Mouse (Mus musculus): Measurements from ENCODE around the gene Dll3. TPM values are rescaled to one million over a fixed set of nuclear protein-coding genes. Genes with fewer than 3 reads are reported as not detected.
A peak's percentile ranks its signal among the peaks of the same experiment; 100 is the strongest.
"Not testable (repeated sequence)": the region's sequence is repeated elsewhere in the genome, so short reads cannot be mapped to it uniquely, and the experiment has no call there.

Gene Dll3
- polyA plus RNA-seq, 1 experiment from 2014 or later, result 0.31 TPM

DNA sequence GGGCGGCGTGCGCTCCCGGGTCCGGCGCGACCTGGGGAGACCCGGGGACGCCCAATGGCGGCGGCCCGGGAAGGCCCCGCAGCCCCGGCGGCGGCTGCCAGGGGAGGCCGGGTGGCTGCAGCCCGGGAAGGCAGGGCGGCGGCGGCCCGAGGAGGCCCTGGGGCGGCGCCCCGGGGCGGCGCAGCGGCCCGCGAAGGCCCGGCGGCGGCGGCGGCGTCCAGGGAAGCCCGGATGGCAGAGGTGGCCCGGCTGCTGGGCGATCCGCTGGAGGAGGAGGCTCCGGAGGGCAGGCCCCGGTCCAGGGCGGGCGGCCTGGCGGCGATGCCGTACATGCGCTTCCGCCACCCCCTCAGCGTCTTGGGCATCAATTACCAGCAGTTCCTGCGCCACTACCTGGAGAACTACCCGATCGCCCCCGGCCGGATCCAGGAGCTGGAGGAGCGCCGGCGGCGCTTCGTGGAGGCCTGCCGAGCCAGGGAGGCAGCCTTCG, 34.0 kb downstream of the Dll3 start:
- peaks cover 9% of the 10 kb centered on the region; the same call in 1 of the 2 replicates for H3K36me3 ChIP-seq
- ATAC-seq, result peak; percentile 49
- no peaks in the 10 kb centered on the region for H3K9me3 ChIP-seq (replicated peaks)
- peak overlapping the region; percentile 72 for H3K9ac ChIP-seq
- peak overlapping the region; percentile 83 for H3K4me2 ChIP-seq
- H3K27ac ChIP-seq, result peak overlapping the region; percentile 62
- peaks cover 9% of the 10 kb centered on the region for H3K4me1 ChIP-seq
- WGBS (ENCODE audit: insufficient replicate concordance), result 1% methylated on average over 51 of the region's 62 CpGs
- peaks cover 41% of the 10 kb centered on the region for H3K27me3 ChIP-seq (replicated peaks)
- peak overlapping the region; percentile 69 for H3K4me3 ChIP-seq

DNA sequence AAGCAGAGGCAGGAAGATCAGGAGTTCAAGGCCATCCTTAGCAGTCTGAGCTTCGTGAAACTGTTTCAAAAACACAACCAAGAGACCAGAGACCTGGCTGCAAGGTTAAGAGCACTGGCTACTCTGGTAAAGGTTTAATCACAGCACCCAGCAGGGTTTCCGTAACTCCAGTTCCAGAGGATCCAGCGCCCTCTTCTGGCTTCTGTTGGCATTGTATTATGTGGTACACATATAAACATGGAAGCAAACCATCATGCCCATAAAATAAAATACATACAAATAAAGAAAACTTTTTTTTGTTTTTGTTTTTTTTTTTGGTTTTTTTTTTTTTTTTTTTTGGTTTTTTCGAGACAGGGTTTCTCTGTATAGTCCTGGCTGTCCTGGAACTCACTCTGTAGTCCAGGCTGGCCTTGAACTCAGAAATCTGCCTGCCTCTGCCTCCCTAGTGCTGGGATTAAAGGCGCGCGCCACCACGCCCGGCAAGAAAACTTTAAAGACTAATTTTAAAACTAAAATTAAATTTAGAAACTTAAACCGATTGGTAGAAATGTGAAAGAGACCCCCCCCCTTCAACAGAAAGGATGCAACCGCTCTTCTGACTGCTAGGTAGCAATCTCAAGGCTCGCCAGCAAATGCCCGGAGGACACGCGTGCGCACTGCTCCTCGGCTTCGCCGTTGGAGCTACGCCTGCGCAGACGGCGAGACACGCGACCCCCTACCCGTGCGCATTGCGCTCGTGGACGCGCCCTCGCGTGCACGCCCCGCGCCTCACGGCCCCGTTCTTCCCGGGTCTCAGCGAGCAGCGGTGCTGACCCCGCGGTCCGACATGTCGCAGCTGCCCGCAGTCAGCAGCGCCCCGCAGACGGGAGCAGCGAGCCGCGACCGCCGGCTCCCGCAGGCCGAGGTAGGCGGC, 34.7 kb downstream of the Dll3 start, which contains the start of gene Eid2:
Eid2 (plus strand) TSS at position 753 of the 913 bp plus-strand sequence.
- peaks cover 9% of the 10 kb centered on the region for H3K4me1 ChIP-seq
- peak within 1 kb of the TSS; percentile 72 for H3K9ac ChIP-seq
- peaks cover 9% of the 10 kb centered on the region; the same call in 1 of the 2 replicates for H3K36me3 ChIP-seq
- no peaks in the 10 kb centered on the region for H3K9me3 ChIP-seq (replicated peaks)
- H3K27me3 ChIP-seq (replicated peaks), result peaks cover 41% of the 10 kb centered on the region
- peak within 1 kb of the TSS; percentile 62 for H3K27ac ChIP-seq
- WGBS (ENCODE audit: insufficient replicate concordance), result 6% methylated on average over 57 of the region's 57 CpGs
- peak within 1 kb of the TSS; percentile 83 for H3K4me2 ChIP-seq
- H3K4me3 ChIP-seq, result peak within 1 kb of the TSS; percentile 69
- peak; percentile 57 for ATAC-seq

DNA sequence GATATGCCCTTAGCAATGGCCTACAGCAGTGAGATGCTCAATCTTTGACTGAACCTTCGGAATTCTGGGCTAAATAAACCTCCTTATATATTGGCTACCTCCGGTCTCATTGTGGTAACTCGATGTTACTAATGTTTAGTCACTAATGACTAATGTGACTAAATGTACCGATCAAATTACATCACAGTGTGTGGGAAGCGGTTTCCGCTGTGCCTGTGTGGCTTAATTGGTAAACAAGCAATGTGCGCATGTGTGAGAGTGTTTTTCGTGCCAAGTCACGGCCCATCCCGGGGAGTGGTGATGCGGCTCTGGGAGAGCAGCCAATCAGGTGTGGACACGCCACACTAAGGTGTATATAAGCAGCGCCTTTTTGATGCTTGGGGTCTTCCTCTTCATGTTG, 36.6 kb downstream of the Dll3 start:
- ATAC-seq, result no peak
- Histone ChIP-seq H3K27ac (no peak overlapping the region), H3K36me3 (peaks cover 3% of the 10 kb centered on the region; the same call in 1 of the 2 replicates), H3K27me3 (replicated peaks) (peaks cover 41% of the 10 kb centered on the region), H3K9me3 (replicated peaks) (no peaks in the 10 kb centered on the region), H3K4me2 (no peak overlapping the region), H3K9ac (no peak overlapping the region), H3K4me1 (peaks cover 9% of the 10 kb centered on the region), H3K4me3 (no peak overlapping the region)
- 78% methylated on average over 13 of the region's 13 CpGs for WGBS (ENCODE audit: insufficient replicate concordance)

DNA sequence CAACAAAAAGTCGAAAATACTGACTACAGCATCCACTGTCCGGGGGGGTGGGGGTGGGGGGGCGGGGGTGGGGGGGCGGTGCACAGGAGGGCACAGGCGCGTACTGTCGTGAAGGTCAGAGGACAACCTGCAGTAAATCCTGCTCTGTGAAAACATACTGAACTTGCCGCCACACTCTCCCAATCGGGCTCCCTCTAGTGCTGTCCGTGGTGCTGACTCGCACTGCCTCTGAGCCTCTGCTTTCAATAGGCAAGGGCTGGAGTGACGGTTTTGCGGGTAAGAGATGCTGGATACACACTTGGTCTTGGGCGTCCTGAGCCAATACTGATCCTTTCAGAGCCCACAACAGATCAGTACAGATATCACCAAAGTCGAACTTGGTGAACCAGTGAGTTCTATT, 38.3 kb downstream of the Dll3 start:
- 9% methylated on average over 15 of the region's 15 CpGs for WGBS (ENCODE audit: insufficient replicate concordance)
- Histone ChIP-seq H3K27me3 (replicated peaks) (peaks cover 40% of the 10 kb centered on the region), H3K36me3 (no peaks in the 10 kb centered on the region), H3K4me2 (no peak overlapping the region), H3K9me3 (replicated peaks) (no peaks in the 10 kb centered on the region), H3K27ac (no peak overlapping the region), H3K4me3 (no peak overlapping the region), H3K9ac (no peak overlapping the region), H3K4me1 (peaks cover 7% of the 10 kb centered on the region)
- ATAC-seq, result no peak

DNA sequence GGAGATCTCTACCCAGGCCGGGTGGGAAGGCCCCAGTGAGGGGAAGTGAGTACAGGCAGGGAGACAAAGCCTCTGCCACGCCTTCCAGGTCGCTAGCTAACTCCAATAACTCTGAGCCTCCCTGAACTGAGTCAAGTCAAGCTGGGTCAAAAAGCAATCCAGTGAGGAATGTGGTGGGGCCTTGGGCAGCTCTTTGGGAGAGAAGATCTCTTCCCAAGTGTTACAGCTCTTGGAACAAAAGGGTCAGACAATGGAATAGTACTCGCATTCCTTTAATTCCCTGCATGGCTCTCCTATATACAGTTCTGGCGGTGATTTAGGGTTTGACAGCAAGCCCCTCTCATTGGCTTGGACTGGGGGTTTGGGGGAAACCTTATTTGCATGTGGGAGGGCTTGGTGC, 39.2 kb downstream of the Dll3 start:
- no peaks in the 10 kb centered on the region for H3K36me3 ChIP-seq
- no peak overlapping the region for H3K27ac ChIP-seq
- no peak overlapping the region for H3K4me3 ChIP-seq
- H3K27me3 ChIP-seq (replicated peaks), result peaks cover 31% of the 10 kb centered on the region
- H3K9ac ChIP-seq, result no peak overlapping the region
- no peak for ATAC-seq
- no peak overlapping the region for H3K4me2 ChIP-seq
- no peaks in the 10 kb centered on the region for H3K9me3 ChIP-seq (replicated peaks)
- 42% methylated on average over 5 of the region's 5 CpGs for WGBS (ENCODE audit: insufficient replicate concordance)
- H3K4me1 ChIP-seq, result no peaks in the 10 kb centered on the region

DNA sequence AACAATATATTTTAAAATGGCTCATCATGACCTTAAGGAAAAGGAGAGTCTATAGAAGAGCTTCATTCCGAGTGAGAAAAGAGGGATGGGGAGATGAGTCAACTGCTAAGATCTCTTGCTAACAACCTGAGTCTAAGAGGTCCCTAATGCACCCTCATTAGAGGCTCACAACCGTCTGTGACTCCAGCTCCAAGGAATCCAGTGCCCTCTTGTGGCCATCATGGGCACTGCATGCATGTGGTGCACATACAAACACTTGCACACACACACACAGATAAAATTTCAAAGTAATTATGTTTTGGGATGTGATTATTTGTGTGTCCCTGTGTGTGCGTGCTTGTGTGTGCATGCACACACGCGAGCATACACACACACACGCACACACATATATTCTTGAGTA, 46.6 kb downstream of the Dll3 start:
- peaks cover 5% of the 10 kb centered on the region; the same call in 1 of the 2 replicates for H3K9me3 ChIP-seq (replicated peaks)
- H3K27me3 ChIP-seq (replicated peaks), result no peaks in the 10 kb centered on the region
- no peak overlapping the region for H3K4me2 ChIP-seq
- H3K27ac ChIP-seq, result no peak overlapping the region
- ATAC-seq, result no peak
- H3K4me3 ChIP-seq, result no peak overlapping the region
- no peak overlapping the region for H3K9ac ChIP-seq
- no peaks in the 10 kb centered on the region for H3K36me3 ChIP-seq
- 66% methylated on average over 6 of the region's 6 CpGs for WGBS (ENCODE audit: insufficient replicate concordance)
- no peaks in the 10 kb centered on the region for H3K4me1 ChIP-seq

DNA sequence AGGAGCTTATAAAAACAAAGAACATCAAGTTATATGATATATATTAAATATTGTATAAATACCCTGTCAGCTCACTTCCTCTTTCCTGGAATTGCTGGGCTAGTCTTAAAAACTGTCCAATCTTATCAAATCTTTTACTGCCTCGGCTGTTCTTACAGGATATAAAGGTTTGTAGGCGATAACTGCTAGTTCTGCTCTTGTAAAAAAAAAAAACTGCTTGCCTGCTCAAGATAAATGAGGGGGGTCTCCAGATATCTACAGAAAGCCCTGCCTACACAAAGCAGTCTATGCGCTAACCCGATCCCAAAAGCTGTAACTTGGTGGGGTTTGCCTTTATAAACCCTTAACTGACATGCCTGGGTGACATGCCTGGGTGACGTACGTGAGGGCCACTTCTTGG, 47.4 kb downstream of the Dll3 start:
- H3K4me3 ChIP-seq, result no peak overlapping the region
- H3K27me3 ChIP-seq (replicated peaks), result no peaks in the 10 kb centered on the region
- no peaks in the 10 kb centered on the region for H3K36me3 ChIP-seq
- WGBS (ENCODE audit: insufficient replicate concordance), result 53% methylated on average over 6 of the region's 6 CpGs
- no peaks in the 10 kb centered on the region for H3K4me1 ChIP-seq
- ATAC-seq, result no peak
- H3K9ac ChIP-seq, result no peak overlapping the region
- no peak overlapping the region for H3K4me2 ChIP-seq
- no peak overlapping the region for H3K27ac ChIP-seq
- H3K9me3 ChIP-seq (replicated peaks), result peaks cover 5% of the 10 kb centered on the region; the same call in 1 of the 2 replicates

DNA sequence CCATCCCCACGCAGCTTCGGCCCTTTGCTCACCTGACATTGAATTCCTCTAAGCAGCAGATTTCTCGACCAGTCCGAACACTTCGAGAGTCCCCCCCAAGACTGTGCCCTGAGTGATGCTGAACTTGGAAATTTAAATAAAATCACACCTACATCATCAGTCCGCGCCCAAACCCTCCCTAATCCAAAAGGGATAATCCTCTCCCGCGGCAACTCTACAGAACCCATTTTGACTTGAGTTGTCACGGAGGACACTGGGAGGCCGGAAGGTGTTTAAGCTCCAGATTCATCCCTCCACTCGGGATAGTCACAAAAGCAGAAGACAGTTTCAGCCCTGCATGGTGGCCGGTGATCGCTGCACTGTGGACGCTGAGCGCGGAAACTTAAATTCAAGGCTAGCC, 50.1 kb downstream of the Dll3 start:
- no peak overlapping the region for H3K9ac ChIP-seq
- H3K27ac ChIP-seq, result no peak overlapping the region
- H3K4me1 ChIP-seq, result no peaks in the 10 kb centered on the region
- no peak for ATAC-seq
- peaks cover 7% of the 10 kb centered on the region; the same call in 1 of the 2 replicates for H3K9me3 ChIP-seq (replicated peaks)
- 82% methylated on average over 17 of the region's 17 CpGs for WGBS (ENCODE audit: insufficient replicate concordance)
- no peaks in the 10 kb centered on the region for H3K27me3 ChIP-seq (replicated peaks)
- H3K36me3 ChIP-seq, result no peaks in the 10 kb centered on the region
- H3K4me3 ChIP-seq, result no peak overlapping the region
- no peak overlapping the region for H3K4me2 ChIP-seq

DNA sequence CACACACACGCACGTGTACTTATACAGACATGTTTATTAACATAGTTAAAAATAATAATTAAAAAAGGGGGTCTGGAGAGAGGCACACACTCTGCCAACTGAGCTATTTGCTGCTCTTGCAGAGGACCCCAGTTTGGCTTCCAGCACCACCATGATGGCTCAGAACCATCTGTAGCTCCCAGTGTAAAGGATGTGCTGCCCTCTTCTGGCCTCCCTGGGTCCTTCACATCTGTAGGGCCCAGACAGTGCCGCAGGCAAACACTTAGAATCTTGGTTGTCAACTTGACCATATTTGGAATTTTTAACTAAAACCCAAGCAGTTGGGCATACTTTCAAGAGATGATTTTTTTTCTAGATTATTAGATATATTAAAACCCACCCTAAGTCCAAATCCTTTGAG, 53.1 kb downstream of the Dll3 start:
- no peak for ATAC-seq
- 71% methylated on average over 3 of the region's 3 CpGs for WGBS (ENCODE audit: insufficient replicate concordance)
- no peaks in the 10 kb centered on the region for H3K36me3 ChIP-seq

DNA sequence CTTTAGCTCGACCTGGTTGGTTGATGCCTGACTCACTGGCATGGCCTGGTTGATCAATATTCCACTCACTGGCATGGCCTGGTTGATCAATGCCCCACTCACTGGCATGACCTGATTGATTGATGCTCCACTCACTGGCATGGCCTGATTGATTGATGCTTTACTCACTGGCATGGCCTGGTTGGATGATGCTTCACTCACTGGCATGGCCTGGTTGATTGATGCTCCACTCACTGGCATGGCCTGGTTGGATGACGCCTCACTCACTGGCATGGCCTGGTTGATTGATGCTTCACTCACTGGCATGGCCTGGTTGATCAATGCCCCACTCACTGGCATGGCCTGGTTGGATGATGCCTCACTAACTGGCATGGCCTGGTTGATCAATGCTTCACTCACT, 58.1 kb downstream of the Dll3 start:
- 49% methylated on average over 2 of the region's 2 CpGs for WGBS (ENCODE audit: insufficient replicate concordance)
- H3K36me3 ChIP-seq; H3K27me3 ChIP-seq (replicated peaks); H3K9me3 ChIP-seq (replicated peaks); H3K4me3 ChIP-seq; ATAC-seq; H3K4me1 ChIP-seq; H3K9ac ChIP-seq; H3K27ac ChIP-seq; H3K4me2 ChIP-seq: not testable (repeated sequence)

More for the DNA sequence above, 53.1 kb downstream of the Dll3 start:
- Histone ChIP-seq H3K9ac (no peak overlapping the region), H3K27me3 (replicated peaks) (no peaks in the 10 kb centered on the region), H3K4me2 (no peak overlapping the region), H3K27ac (no peak overlapping the region), H3K4me1 (no peaks in the 10 kb centered on the region), H3K4me3 (no peak overlapping the region), H3K9me3 (replicated peaks) (0 out of 2 replicates have a peak, but pooled peaks cover 3% of the 10 kb centered on the region)
